Mouse (Mus musculus) thymus, adult 2 months (tissue): Measurements from ENCODE around the gene Ppfia2. TPM values are rescaled to one million over a fixed set of nuclear protein-coding genes. Genes with fewer than 3 reads are reported as not detected.

Experiments
- DNase-seq: peaks from one replicate; pipeline ENCODE4 v3.0.0; 2021
- H3K27ac ChIP-seq: fragments of 200-500 bp; 2 replicates; pipeline ENCODE4 v1.5.1; 2012; ENCODE audit warnings: low read length, control low read depth; ENCODE audit not compliant: control insufficient read depth, insufficient read depth
- H3K27me3 ChIP-seq: fragments of 200-500 bp; 2 replicates; pipeline ENCODE4 v1.6.1; 2012; ENCODE audit warnings: mild to moderate bottlenecking, low read length, moderate library complexity, mixed read lengths; ENCODE audit not compliant: control insufficient read depth, insufficient read depth
- H3K36me3 ChIP-seq: fragments of 200-500 bp; 2 replicates; pipeline ENCODE4 v1.6.1; 2012; ENCODE audit warnings: mild to moderate bottlenecking, low read length, moderate library complexity; ENCODE audit not compliant: control insufficient read depth, insufficient read depth
- H3K4me1 ChIP-seq: fragments of 200-500 bp; replicated peaks from 2 replicates; pipeline ENCODE4 v1.6.1; 2012; ENCODE audit warnings: low read length; ENCODE audit not compliant: control insufficient read depth, insufficient read depth
- H3K4me3 ChIP-seq: fragments of 200-500 bp; 2 replicates; pipeline ENCODE4 v1.5.1; 2012; ENCODE audit warnings: mild to moderate bottlenecking, low read length, control low read depth, moderate library complexity; ENCODE audit not compliant: control insufficient read depth, insufficient read depth
- CTCF ChIP-seq: fragments of 200-500 bp; IDR thresholded peaks from 2 replicates; pipeline ENCODE4 v1.5.1; 2012; ENCODE audit warnings: mild to moderate bottlenecking, control low read depth, low read length, moderate library complexity, borderline replicate concordance; ENCODE audit not compliant: control insufficient read depth, poor library complexity, insufficient read depth; ENCODE audit errors: extremely low read depth
- POLR2A ChIP-seq: fragments of 200-500 bp; IDR thresholded peaks from 2 replicates; pipeline ENCODE4 v1.6.1; 2012; ENCODE audit warnings: mild to moderate bottlenecking, low read length, control low read depth, moderate library complexity; ENCODE audit not compliant: control insufficient read depth, poor library complexity, insufficient read depth; ENCODE audit errors: extremely low read depth
- WGBS: fragments of 180-500 bp; shearing (Covaris S2); methylation state at CpG from one replicate; pipeline ENCODE4 v1.1.7; 2018; 5-methylcytosine and 5-hydroxymethylcytosine counted together
- polyA plus RNA-seq: library from polyadenylated mRNA; depleted of rRNA; stranded (reverse); fragments of >200 nt; gene quantifications from 2 replicates; pipeline ENCODE4 v1.2.3, GENCODE M21; 2012

The Ppfia2 gene
- polyA plus RNA-seq, 1 experiment = 0.01 TPM

- no peak overlapping the region for H3K4me3 ChIP-seq
- no peaks in the 10 kb centered on the region for H3K4me1 ChIP-seq
- no peak for DNase-seq
- no peaks in the 10 kb centered on the region for H3K36me3 ChIP-seq
- 78% methylated on average over 3 of the region's 3 CpGs for WGBS
- H3K27ac ChIP-seq = no peak overlapping the region
- TF ChIP-seq CTCF (no peak), POLR2A (no peak)
- H3K27me3 ChIP-seq = no peaks in the 10 kb centered on the region
These were observed 411.2 kb downstream of the Ppfia2 start for GRCm38 (mm10) chr10:106881330-106881729.

DNA sequence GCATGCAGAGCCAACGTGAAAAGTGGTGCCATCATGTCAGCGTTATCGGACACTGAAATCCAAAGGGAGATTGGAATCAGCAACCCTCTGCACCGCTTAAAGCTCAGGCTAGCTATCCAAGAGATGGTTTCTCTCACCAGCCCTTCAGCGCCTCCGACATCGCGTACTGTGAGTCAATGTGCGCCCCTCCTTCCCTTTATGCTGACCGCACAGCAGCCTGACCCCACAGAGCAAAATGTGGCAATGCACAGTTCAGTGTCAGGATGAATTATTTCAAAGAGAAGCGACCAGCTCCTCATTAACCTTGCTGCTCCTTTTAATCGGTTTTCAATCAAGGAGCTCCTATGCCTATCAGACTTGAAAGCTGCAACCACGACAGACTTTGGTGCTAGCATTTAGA, 426.2 kb downstream of the Ppfia2 start:
- WGBS = 79% methylated on average over 13 of the region's 13 CpGs
- H3K4me1 ChIP-seq = no peaks in the 10 kb centered on the region
- TF ChIP-seq POLR2A (no peak), CTCF (no peak)
- no peaks in the 10 kb centered on the region for H3K27me3 ChIP-seq
- no peak for DNase-seq
- no peak overlapping the region for H3K27ac ChIP-seq
- H3K36me3 ChIP-seq = no peaks in the 10 kb centered on the region
- H3K4me3 ChIP-seq = no peak overlapping the region

DNA sequence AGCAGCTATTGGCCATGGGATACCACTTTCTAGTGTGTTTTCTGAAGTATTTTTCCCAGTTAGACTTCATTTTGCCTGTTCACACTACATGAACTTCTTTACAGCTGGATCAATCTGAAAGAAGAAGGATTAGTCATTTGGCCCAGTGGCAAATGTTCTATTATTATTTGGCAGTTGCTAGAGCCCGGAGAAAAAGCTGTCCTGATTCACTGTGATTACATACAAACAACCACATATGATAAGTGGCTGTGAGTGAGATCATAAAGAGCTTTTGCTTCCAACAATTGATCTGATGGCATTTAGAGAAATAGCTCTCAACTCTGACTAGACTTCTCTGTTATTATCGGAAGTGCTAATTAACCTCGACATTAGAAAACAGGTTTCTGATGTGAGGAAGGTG, 440.0 kb downstream of the Ppfia2 start:
- no peak overlapping the region for H3K4me3 ChIP-seq
- no peaks in the 10 kb centered on the region for H3K27me3 ChIP-seq
- H3K36me3 ChIP-seq = no peaks in the 10 kb centered on the region
- no peak for DNase-seq
- TF ChIP-seq POLR2A (no peak), CTCF (no peak)
- no peak overlapping the region for H3K27ac ChIP-seq
- WGBS = 90% methylated on average over 3 of the region's 3 CpGs
- no peaks in the 10 kb centered on the region for H3K4me1 ChIP-seq

- WGBS = 30% methylated on average over 2 of the region's 2 CpGs
- Histone ChIP-seq H3K27me3 (no peaks in the 10 kb centered on the region), H3K27ac (no peak overlapping the region), H3K4me3 (no peak overlapping the region), H3K36me3 (no peaks in the 10 kb centered on the region), H3K4me1 (no peaks in the 10 kb centered on the region)
- TF ChIP-seq CTCF (no peak), POLR2A (no peak)
- DNase-seq = no peak
These were observed 442.9 kb downstream of the Ppfia2 start for GRCm38 (mm10) chr10:106913032-106913431.

DNA sequence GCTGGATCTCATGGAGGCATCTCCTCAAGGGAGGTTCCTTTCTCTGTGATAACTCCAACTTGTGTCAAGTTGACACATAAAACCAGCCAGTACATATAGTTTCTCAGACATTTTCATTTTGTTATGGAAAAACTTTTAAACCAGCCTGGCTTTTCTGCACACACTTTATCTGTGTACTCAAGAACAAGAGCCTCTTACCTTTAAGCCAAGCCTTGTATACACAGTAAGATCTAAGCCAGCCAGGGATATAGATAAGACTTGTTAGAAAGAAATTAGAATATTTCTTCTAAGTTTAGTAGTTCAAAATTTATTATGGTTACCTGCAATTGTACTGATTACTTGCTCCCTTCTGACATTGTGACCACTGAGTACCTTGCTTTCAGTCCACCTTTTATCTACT, 444.1 kb downstream of the Ppfia2 start:
- Histone ChIP-seq H3K4me1 (no peaks in the 10 kb centered on the region), H3K27ac (no peak overlapping the region), H3K36me3 (no peaks in the 10 kb centered on the region), H3K27me3 (no peaks in the 10 kb centered on the region), H3K4me3 (no peak overlapping the region)
- DNase-seq = no peak
- no peak for TF ChIP-seq POLR2A
- TF ChIP-seq CTCF = no peak

GRCm38 (mm10) chr10:106914822-106915221, 444.7 kb downstream of the Ppfia2 start:
- Histone ChIP-seq H3K4me1 (no peaks in the 10 kb centered on the region), H3K4me3 (no peak overlapping the region), H3K36me3 (no peaks in the 10 kb centered on the region), H3K27ac (no peak overlapping the region), H3K27me3 (no peaks in the 10 kb centered on the region)
- no peak for DNase-seq
- TF ChIP-seq POLR2A = no peak
- no peak for TF ChIP-seq CTCF

- H3K27ac ChIP-seq = no peak overlapping the region
- H3K4me1 ChIP-seq = no peaks in the 10 kb centered on the region
- DNase-seq = no peak
- TF ChIP-seq CTCF (no peak), POLR2A (no peak)
- no peaks in the 10 kb centered on the region for H3K36me3 ChIP-seq
- WGBS = 94% methylated on average over 5 of the region's 5 CpGs
- no peak overlapping the region for H3K4me3 ChIP-seq
- no peaks in the 10 kb centered on the region for H3K27me3 ChIP-seq
These were observed 454.2 kb downstream of the Ppfia2 start for GRCm38 (mm10) chr10:106924334-106924733.

GRCm38 (mm10) chr10:106924798-106925197, 454.7 kb downstream of the Ppfia2 start:
- no peak for DNase-seq
- Histone ChIP-seq H3K27me3 (no peaks in the 10 kb centered on the region), H3K27ac (no peak overlapping the region), H3K4me3 (no peak overlapping the region), H3K36me3 (no peaks in the 10 kb centered on the region), H3K4me1 (no peaks in the 10 kb centered on the region)
- WGBS = 89% methylated on average over 3 of the region's 3 CpGs
- TF ChIP-seq CTCF = no peak
- TF ChIP-seq POLR2A = no peak
